Mouse (Mus musculus): Measurements from ENCODE around the gene Gabra2.

DNA sequence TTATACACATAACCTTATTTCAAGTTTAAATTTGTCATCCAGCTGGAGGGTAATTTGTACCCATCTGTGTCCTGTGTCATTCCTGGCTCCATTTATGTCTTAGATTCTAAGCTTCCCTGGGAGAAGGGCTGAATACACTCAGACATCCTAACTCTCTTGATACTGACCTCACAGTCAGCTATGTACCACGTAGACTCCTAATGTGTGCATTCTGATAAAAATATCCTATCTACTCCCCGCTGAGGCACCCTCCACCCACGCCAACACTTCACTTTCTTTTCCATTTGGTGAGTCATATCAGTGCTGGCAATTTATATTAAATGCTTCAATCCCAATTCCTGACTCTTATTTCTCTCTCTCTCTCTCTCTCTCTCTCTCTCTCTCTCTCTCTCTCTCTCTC lies 34.0 kb downstream of the Gabra2 start:
- TF ChIP-seq MAX (IDR thresholded peaks at IDR 0.05) (no peak), CTCF (IDR thresholded peaks at IDR 0.05; ENCODE audit: control insufficient read depth, insufficient read depth, insufficient read length) (no peak), CEBPB (IDR thresholded peaks at IDR 0.05; ENCODE audit: low read depth) (no peak), MYOD1 (IDR thresholded peaks at IDR 0.05; ENCODE audit: control insufficient read depth, insufficient read length, low read depth) (no peak), MYOG (IDR thresholded peaks at IDR 0.05; ENCODE audit: control insufficient read depth, extremely low read depth, insufficient read length) (no peak), USF1 (IDR thresholded peaks at IDR 0.05; ENCODE audit: low read depth) (no peak), FOSL1 (IDR thresholded peaks at IDR 0.05; ENCODE audit: insufficient read depth, low read length, poor library complexity, severe bottlenecking) (no peak)
